Mouse (Mus musculus): ENCODE measurements around the gene Eif2ak3. TPM values are rescaled to one million over a fixed set of nuclear protein-coding genes. Genes with fewer than 3 reads are reported as not detected.

Gene Eif2ak3
- polyA plus RNA-seq, 1 experiment from 2014 or later: 5.0 TPM

DNA sequence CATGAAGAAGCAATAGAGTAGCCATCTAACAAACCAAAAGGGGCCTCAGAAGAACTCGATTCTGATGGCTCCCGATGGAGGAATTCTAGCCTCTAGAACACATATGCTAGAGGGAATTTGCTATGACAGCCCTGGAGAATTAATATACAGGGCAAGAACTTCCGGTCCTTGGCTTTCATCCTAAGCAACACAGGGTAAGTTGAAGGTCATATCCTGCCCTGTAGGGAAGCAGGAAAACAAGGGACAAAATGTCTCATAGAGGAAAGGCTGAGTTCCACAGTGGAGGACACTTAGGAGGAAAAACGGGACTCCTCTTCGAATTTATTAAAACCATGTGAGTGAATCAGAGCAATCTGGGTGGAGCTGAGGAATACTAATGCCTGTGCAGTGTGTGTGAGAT is 1.3 kb upstream of the Eif2ak3 start:
- no peak overlapping the region for H3K9ac ChIP-seq (ENCODE audit: low read depth, low read length)
- H3K27ac ChIP-seq (ENCODE audit: low read depth, low read length): peak overlapping the region; percentile 80; the same call in 1 of the 2 replicates
- peak overlapping the region; percentile 87 for H3K4me2 ChIP-seq
- H3K27me3 ChIP-seq (ENCODE audit: control insufficient read depth, insufficient read depth, low read length): no peaks in the 10 kb centered on the region
- no peaks in the 10 kb centered on the region for H3K9me3 ChIP-seq (replicated peaks; ENCODE audit: control insufficient read depth, low read length)
- no peaks in the 10 kb centered on the region for H3K36me3 ChIP-seq (ENCODE audit: control insufficient read depth, insufficient read depth, low read length)
- no peak for ATAC-seq (replicated peaks; ENCODE audit: insufficient number of reproducible peaks, low FRiP score, low TSS enrichment)
- no peak overlapping the region for H3K4me3 ChIP-seq (ENCODE audit: low read depth, low read length)
- H3K4me1 ChIP-seq (ENCODE audit: control insufficient read depth, insufficient read depth, low read length): peaks cover 15% of the 10 kb centered on the region
- WGBS (ENCODE audit: insufficient replicate concordance): 77% methylated on average over 5 of the region's 5 CpGs

DNA sequence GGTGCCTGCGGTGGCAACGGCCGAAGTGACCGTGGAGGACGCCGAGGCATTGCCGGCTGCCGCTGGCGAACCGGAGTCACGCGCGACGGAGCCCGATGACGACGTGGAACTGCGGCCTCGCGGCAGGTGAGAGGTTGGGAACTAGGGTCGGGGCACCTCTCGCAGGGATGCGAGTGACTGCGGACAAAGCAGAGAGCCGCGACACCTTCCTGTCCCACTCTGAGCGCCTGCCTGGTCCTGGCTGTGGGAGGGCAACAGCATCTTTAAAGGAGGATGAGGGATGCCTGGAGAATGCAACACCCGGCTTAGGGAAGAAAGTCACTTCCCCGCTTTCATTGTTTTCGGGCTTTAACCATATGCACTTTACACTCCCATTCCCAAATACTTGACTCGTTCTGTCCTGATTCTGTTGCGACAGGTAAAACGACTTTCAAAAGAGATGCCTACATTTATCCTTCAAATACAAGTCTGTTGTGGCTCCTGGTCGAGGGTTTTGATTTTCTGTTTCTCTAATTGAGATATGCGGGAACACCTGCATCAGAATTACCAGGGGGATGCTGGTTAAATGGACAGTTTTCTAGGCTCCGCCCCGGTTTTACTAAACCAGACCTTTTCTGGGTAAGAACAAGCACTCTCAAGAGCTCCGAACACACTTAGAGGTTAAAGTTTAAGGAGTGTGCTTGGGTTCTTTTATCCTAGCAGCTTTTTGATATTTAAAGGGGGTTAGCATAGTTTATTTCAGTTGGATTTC is 756 bp downstream of the Eif2ak3 start:
- Histone ChIP-seq H3K27me3 (ENCODE audit: control insufficient read depth, insufficient read depth, low read length) (no peaks in the 10 kb centered on the region), H3K9me3 (replicated peaks; ENCODE audit: control insufficient read depth, low read length) (no peaks in the 10 kb centered on the region), H3K36me3 (ENCODE audit: control insufficient read depth, insufficient read depth, low read length) (no peaks in the 10 kb centered on the region), H3K4me2 (peak overlapping the region; percentile 69), H3K27ac (ENCODE audit: low read depth, low read length) (peak overlapping the region; percentile 85), H3K4me3 (ENCODE audit: low read depth, low read length) (peak overlapping the region; percentile 88), H3K4me1 (ENCODE audit: control insufficient read depth, insufficient read depth, low read length) (peaks cover 15% of the 10 kb centered on the region), H3K9ac (ENCODE audit: low read depth, low read length) (peak overlapping the region; percentile 87)
- 2% methylated on average over 38 of the region's 38 CpGs for WGBS (ENCODE audit: insufficient replicate concordance)
- no peak for ATAC-seq (replicated peaks; ENCODE audit: insufficient number of reproducible peaks, low FRiP score, low TSS enrichment)

GRCm38 (mm10) chr6:70847386-70847785 is 3.1 kb downstream of the Eif2ak3 start:
- no peak overlapping the region for H3K27ac ChIP-seq (ENCODE audit: low read depth, low read length)
- H3K27me3 ChIP-seq (ENCODE audit: control insufficient read depth, insufficient read depth, low read length): no peaks in the 10 kb centered on the region
- ATAC-seq (replicated peaks; ENCODE audit: insufficient number of reproducible peaks, low FRiP score, low TSS enrichment): no peak
- WGBS (ENCODE audit: insufficient replicate concordance): 43% methylated on average over 3 of the region's 3 CpGs
- no peaks in the 10 kb centered on the region for H3K36me3 ChIP-seq (ENCODE audit: control insufficient read depth, insufficient read depth, low read length)
- H3K4me1 ChIP-seq (ENCODE audit: control insufficient read depth, insufficient read depth, low read length): peaks cover 15% of the 10 kb centered on the region
- no peak overlapping the region for H3K4me3 ChIP-seq (ENCODE audit: low read depth, low read length)
- H3K4me2 ChIP-seq: no peak overlapping the region
- no peak overlapping the region for H3K9ac ChIP-seq (ENCODE audit: low read depth, low read length)
- H3K9me3 ChIP-seq (replicated peaks; ENCODE audit: control insufficient read depth, low read length): no peaks in the 10 kb centered on the region

DNA sequence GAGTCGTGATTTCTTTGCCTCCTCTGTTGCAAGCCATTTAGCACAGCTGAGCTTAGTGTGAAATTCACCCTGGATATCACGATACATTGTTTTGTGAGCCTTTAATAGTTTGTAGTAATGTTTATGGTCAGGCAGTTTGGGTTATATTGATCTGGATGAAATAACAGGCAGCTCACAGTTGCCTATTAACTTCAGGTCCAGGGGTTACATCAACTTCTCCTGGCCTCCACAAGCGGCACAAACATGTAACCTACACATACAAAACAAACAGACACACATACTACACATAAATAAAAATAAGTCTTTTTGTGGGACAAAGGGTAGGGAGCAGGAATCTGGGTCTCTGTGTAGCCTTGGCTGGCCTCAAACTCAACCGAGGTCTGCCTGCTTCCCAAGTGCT is 9.1 kb downstream of the Eif2ak3 start:
- WGBS (ENCODE audit: insufficient replicate concordance): 68% methylated on average over 4 of the region's 4 CpGs

GRCm38 (mm10) chr6:70855529-70856309 is 11.4 kb downstream of the Eif2ak3 start:
- no peak for ATAC-seq (replicated peaks; ENCODE audit: insufficient number of reproducible peaks, low FRiP score, low TSS enrichment)
- H3K27ac ChIP-seq (ENCODE audit: low read depth, low read length): no peak overlapping the region
- no peak overlapping the region for H3K9ac ChIP-seq (ENCODE audit: low read depth, low read length)
- no peak overlapping the region for H3K4me3 ChIP-seq (ENCODE audit: low read depth, low read length)
- 87% methylated on average over 13 of the region's 13 CpGs for WGBS (ENCODE audit: insufficient replicate concordance)
- no peaks in the 10 kb centered on the region for H3K27me3 ChIP-seq (ENCODE audit: control insufficient read depth, insufficient read depth, low read length)
- peaks cover 3% of the 10 kb centered on the region; the same call in 1 of the 2 replicates for H3K36me3 ChIP-seq (ENCODE audit: control insufficient read depth, insufficient read depth, low read length)
- H3K4me1 ChIP-seq (ENCODE audit: control insufficient read depth, insufficient read depth, low read length): no peaks in the 10 kb centered on the region
- no peak overlapping the region for H3K4me2 ChIP-seq
- H3K9me3 ChIP-seq (replicated peaks; ENCODE audit: control insufficient read depth, low read length): no peaks in the 10 kb centered on the region

More for the DNA sequence above, 9.1 kb downstream of the Eif2ak3 start:
- Histone ChIP-seq H3K9ac (ENCODE audit: low read depth, low read length) (no peak overlapping the region), H3K4me3 (ENCODE audit: low read depth, low read length) (no peak overlapping the region), H3K27ac (ENCODE audit: low read depth, low read length) (no peak overlapping the region), H3K4me2 (no peak overlapping the region), H3K36me3 (ENCODE audit: control insufficient read depth, insufficient read depth, low read length) (peaks cover 2% of the 10 kb centered on the region; the same call in 1 of the 2 replicates), H3K4me1 (ENCODE audit: control insufficient read depth, insufficient read depth, low read length) (no peaks in the 10 kb centered on the region), H3K27me3 (ENCODE audit: control insufficient read depth, insufficient read depth, low read length) (no peaks in the 10 kb centered on the region), H3K9me3 (replicated peaks; ENCODE audit: control insufficient read depth, low read length) (no peaks in the 10 kb centered on the region)
- no peak for ATAC-seq (replicated peaks; ENCODE audit: insufficient number of reproducible peaks, low FRiP score, low TSS enrichment)

DNA sequence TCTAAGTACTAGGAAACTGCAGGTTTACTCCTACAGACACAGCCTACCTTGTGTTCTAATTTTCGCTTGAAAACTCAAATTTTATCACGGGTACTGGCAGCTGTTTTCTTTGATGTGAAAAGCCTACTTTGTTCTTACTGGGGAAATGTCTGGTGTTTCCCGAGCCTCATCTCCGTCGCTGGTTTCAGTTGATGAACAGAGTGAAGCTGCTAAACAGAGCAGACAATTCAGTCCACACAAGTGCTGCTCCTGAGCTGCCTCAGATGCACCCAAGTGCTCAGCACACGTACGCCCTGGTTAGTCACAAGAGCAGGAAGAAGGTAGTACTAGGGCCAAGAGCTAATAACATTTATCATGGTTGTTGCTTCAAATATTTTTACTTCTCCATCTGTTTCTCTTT is 18.4 kb downstream of the Eif2ak3 start:
- Histone ChIP-seq H3K4me3 (ENCODE audit: low read depth, low read length) (no peak overlapping the region), H3K4me1 (ENCODE audit: control insufficient read depth, insufficient read depth, low read length) (no peaks in the 10 kb centered on the region), H3K27ac (ENCODE audit: low read depth, low read length) (no peak overlapping the region), H3K9ac (ENCODE audit: low read depth, low read length) (no peak overlapping the region), H3K4me2 (no peak overlapping the region), H3K36me3 (ENCODE audit: control insufficient read depth, insufficient read depth, low read length) (peaks cover 3% of the 10 kb centered on the region; the same call in 1 of the 2 replicates), H3K9me3 (replicated peaks; ENCODE audit: control insufficient read depth, low read length) (no peaks in the 10 kb centered on the region), H3K27me3 (ENCODE audit: control insufficient read depth, insufficient read depth, low read length) (no peaks in the 10 kb centered on the region)
- 77% methylated on average over 7 of the region's 7 CpGs for WGBS (ENCODE audit: insufficient replicate concordance)
- ATAC-seq (replicated peaks; ENCODE audit: insufficient number of reproducible peaks, low FRiP score, low TSS enrichment): no peak

GRCm38 (mm10) chr6:70864285-70864684 is 20.0 kb downstream of the Eif2ak3 start:
- Histone ChIP-seq H3K4me1 (ENCODE audit: control insufficient read depth, insufficient read depth, low read length) (no peaks in the 10 kb centered on the region), H3K36me3 (ENCODE audit: control insufficient read depth, insufficient read depth, low read length) (no peaks in the 10 kb centered on the region), H3K4me2 (no peak overlapping the region), H3K9me3 (replicated peaks; ENCODE audit: control insufficient read depth, low read length) (no peaks in the 10 kb centered on the region), H3K9ac (ENCODE audit: low read depth, low read length) (no peak overlapping the region), H3K4me3 (ENCODE audit: low read depth, low read length) (no peak overlapping the region), H3K27ac (ENCODE audit: low read depth, low read length) (no peak overlapping the region), H3K27me3 (ENCODE audit: control insufficient read depth, insufficient read depth, low read length) (no peaks in the 10 kb centered on the region)
- WGBS (ENCODE audit: insufficient replicate concordance): 87% methylated on average over 6 of the region's 6 CpGs
- ATAC-seq (replicated peaks; ENCODE audit: insufficient number of reproducible peaks, low FRiP score, low TSS enrichment): no peak

- Histone ChIP-seq H3K27me3 (ENCODE audit: control insufficient read depth, insufficient read depth, low read length) (no peaks in the 10 kb centered on the region), H3K36me3 (ENCODE audit: control insufficient read depth, insufficient read depth, low read length) (no peaks in the 10 kb centered on the region), H3K4me3 (ENCODE audit: low read depth, low read length) (no peak overlapping the region), H3K4me2 (no peak overlapping the region), H3K9me3 (replicated peaks; ENCODE audit: control insufficient read depth, low read length) (no peaks in the 10 kb centered on the region), H3K27ac (ENCODE audit: low read depth, low read length) (no peak overlapping the region), H3K4me1 (ENCODE audit: control insufficient read depth, insufficient read depth, low read length) (no peaks in the 10 kb centered on the region), H3K9ac (ENCODE audit: low read depth, low read length) (no peak overlapping the region)
- 87% methylated on average over 5 of the region's 5 CpGs for WGBS (ENCODE audit: insufficient replicate concordance)
- ATAC-seq (replicated peaks; ENCODE audit: insufficient number of reproducible peaks, low FRiP score, low TSS enrichment): no peak
Measured at GRCm38 (mm10) chr6:70866761-70867160, 22.4 kb downstream of the Eif2ak3 start.

All from heart, embryonic 11.5 days (tissue).